18 mouse cellular contexts compared by ENCODE assay signal in the genomic region with DNA sequence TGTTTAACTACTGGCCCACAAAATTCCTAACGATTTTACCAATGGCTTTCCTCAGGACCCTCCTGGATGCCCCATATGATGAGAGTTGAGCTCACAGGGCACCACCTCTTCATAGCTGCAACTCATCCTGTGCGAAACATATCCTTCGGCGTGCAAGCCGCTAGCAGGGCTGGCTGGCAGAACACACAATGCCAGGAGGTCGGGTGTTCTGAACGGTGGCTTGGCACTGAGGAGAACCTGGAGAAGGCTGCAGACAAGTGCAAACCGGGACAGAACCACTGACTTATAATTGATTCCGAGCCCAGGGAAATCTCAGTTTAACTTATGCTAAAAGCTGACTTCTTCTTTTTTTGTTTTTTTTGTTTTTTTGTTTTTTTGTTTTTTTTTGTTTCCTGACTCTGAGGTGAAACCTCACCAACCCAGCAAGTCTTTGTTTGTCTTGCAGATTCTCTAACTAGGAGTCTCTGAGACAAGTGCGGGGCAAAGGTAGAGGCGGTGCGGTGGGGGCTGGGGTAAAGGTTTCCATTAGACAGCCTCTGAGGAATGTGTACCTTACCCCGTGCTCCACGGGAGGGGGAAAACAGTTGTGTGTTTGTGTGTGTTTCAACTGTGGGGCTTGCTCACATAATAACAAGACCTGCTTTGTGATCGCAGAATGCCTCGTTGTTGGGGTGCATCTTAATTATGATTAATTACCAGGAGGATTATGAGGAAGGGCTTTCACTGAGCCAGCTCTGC. TPM values are rescaled to one million over a fixed set of nuclear protein-coding genes. Genes with fewer than 3 reads are reported as not detected.
DNase-seq lines count a peak whose midpoint lies in the region; ATAC-seq and TF ChIP-seq lines count a peak whose summit lies in the region.
"Had no signal": no experiment of that assay in that cellular context is flagged by ENCODE, and none has a peak within 500 bp of the region (broad histone marks: within the 10 kb centered on the region; RNA-seq: fewer than 3 reads in every experiment).

No protein-coding gene starts in this region.

- H3K27ac ChIP-seq in lung, postnatal 0 days (ENCODE audit: low read length) = no peak overlapping the region
- no peak overlapping the region for H3K27ac ChIP-seq in forebrain, embryonic 14.5 days (ENCODE audit: low read depth, low read length)
- H3K27ac ChIP-seq: heart, embryonic 10.5 days; hindbrain, embryonic 14.5 days; limb, embryonic 12.5 days; liver, embryonic 13.5 days; midbrain, embryonic 13.5 days; neural tube, embryonic 15.5 days had no signal

- no peak for ATAC-seq in lung, postnatal 0 days
- ATAC-seq in forebrain, embryonic 14.5 days = no peak
- ATAC-seq: midbrain, embryonic 13.5 days had no signal

- WGBS in lung, postnatal 0 days = 47% methylated on average over 16 of the region's 16 CpGs
- 44% methylated on average over 16 of the region's 16 CpGs for WGBS in forebrain, embryonic 14.5 days

- no peak overlapping the region for H3K4me3 ChIP-seq in lung, postnatal 0 days (ENCODE audit: low read depth, low read length)
- no peak overlapping the region for H3K4me3 ChIP-seq in forebrain, embryonic 14.5 days (ENCODE audit: low read depth, low read length)
- H3K4me3 ChIP-seq: heart, embryonic 10.5 days; limb, embryonic 12.5 days; liver, embryonic 13.5 days; midbrain, embryonic 13.5 days; myocyte; neural tube, embryonic 15.5 days had no signal

- H3K27me3 ChIP-seq in lung, postnatal 0 days (replicated peaks; ENCODE audit: insufficient read depth, low read length) = 0 out of 2 replicates have a peak, but pooled peaks cover 2% of the 10 kb centered on the region
- no peaks in the 10 kb centered on the region for H3K27me3 ChIP-seq in forebrain, embryonic 14.5 days (replicated peaks; ENCODE audit: control insufficient read depth, insufficient read depth, low read length)
- H3K27me3 ChIP-seq: midbrain, embryonic 13.5 days had no signal

- H3K4me2 ChIP-seq in lung, postnatal 0 days (replicated peaks; ENCODE audit: low read depth, low read length) = no peak overlapping the region
- H3K4me2 ChIP-seq in forebrain, embryonic 14.5 days (ENCODE audit: low read length) = no peak overlapping the region
- H3K4me2 ChIP-seq: hindbrain, embryonic 14.5 days; limb, embryonic 12.5 days; liver, embryonic 13.5 days; midbrain, embryonic 13.5 days; neural tube, embryonic 15.5 days had no signal

- DNase-seq in urinary bladder, postnatal 25 days (ENCODE audit: low spot score) = peak; percentile 30
- DNase-seq in urinary bladder, postnatal 4 days (ENCODE audit: low spot score in 2 of 2) = no peak
- DNase-seq in kidney, adult 9 months = peak; percentile 91
- DNase-seq in kidney, postnatal 4 days = peak; percentile 60 to 76
- no peak for DNase-seq in lung, postnatal 0 days (ENCODE audit: low spot score)
- DNase-seq in forebrain, embryonic 14.5 days (ENCODE audit: low spot score) = no peak
- no peak for DNase-seq in adrenal gland, adult (ENCODE audit: inconsistent age in 2 of 2, low spot score in 1 of 2)
- DNase-seq: cerebellum, adult 9-10 months; gastrocnemius, postnatal 14 days; heart, postnatal 10 days; liver, embryonic 13.5 days; thymus, adult 2 months had no signal

- no peaks in the 10 kb centered on the region for H3K9me3 ChIP-seq in lung, postnatal 0 days (ENCODE audit: low read length)
- H3K9me3 ChIP-seq in forebrain, embryonic 14.5 days (replicated peaks; ENCODE audit: control insufficient read depth, low read length) = no peaks in the 10 kb centered on the region
- H3K9me3 ChIP-seq: heart, embryonic 10.5 days; limb, embryonic 12.5 days; liver, embryonic 13.5 days; midbrain, embryonic 13.5 days; neural tube, embryonic 15.5 days had no signal

- no peak overlapping the region for H3K9ac ChIP-seq in lung, postnatal 0 days (replicated peaks; ENCODE audit: low read depth)
- no peak overlapping the region for H3K9ac ChIP-seq in forebrain, embryonic 14.5 days (ENCODE audit: low read length)
- H3K9ac ChIP-seq: hindbrain, embryonic 14.5 days; limb, embryonic 12.5 days; liver, embryonic 13.5 days; midbrain, embryonic 13.5 days; neural tube, embryonic 15.5 days had no signal

- H3K36me3 ChIP-seq in lung, postnatal 0 days (ENCODE audit: insufficient read depth, low read length) = no peaks in the 10 kb centered on the region
- no peaks in the 10 kb centered on the region for H3K36me3 ChIP-seq in forebrain, embryonic 14.5 days (ENCODE audit: control insufficient read depth, insufficient read depth, low read length)
- H3K36me3 ChIP-seq: heart, embryonic 10.5 days; limb, embryonic 12.5 days; liver, embryonic 13.5 days; midbrain, embryonic 13.5 days; neural tube, embryonic 15.5 days had no signal

- H3K4me1 ChIP-seq in lung, postnatal 0 days (ENCODE audit: insufficient read depth, low read depth, low read length) = peaks cover 1% of the 10 kb centered on the region; the same call in 1 of the 2 replicates
- H3K4me1 ChIP-seq in forebrain, embryonic 14.5 days (ENCODE audit: control insufficient read depth, insufficient read depth, low read length) = peaks cover 8% of the 10 kb centered on the region

- no peak for TF ChIP-seq CTCF in lung, postnatal 0 days (IDR thresholded peaks at IDR 0.05)

- no peak for TF ChIP-seq EP300 in lung, postnatal 0 days (IDR thresholded peaks at IDR 0.05)

RNA-seq across cellular contexts. Expression of gene Lmtk2, which starts 2.2 kb away (rescaled TPM):
- 4.5 and 4.7 TPM in 2 replicates for polyA plus RNA-seq in lung, postnatal 0 days (2015; fragmentation: Nextera tagmentation; extraction: Ambion mirVana)
- 5.2 and 7.4 TPM in 2 replicates for polyA plus RNA-seq in forebrain, embryonic 14.5 days (2014; fragmentation: Nextera tagmentation; extraction: Ambion mirVana)

Comparison
In these comparisons a context has a peak if more than half of its experiments do, and no peak if none do; other contexts are left out.
1. DNase-seq: peak in urinary bladder, postnatal 25 days (single experiment), kidney, adult 9 months (single experiment) and kidney, postnatal 4 days (2 of 2); none in urinary bladder, postnatal 4 days (0 of 2), lung, postnatal 0 days (single experiment), forebrain, embryonic 14.5 days (single experiment) and adrenal gland, adult (0 of 2).